Mouse (Mus musculus) effector memory CD4-positive, alpha-beta T cell, adult 7 months (primary cell): Measurements from ENCODE around the gene Plekhm2. TPM values are rescaled to one million over a fixed set of nuclear protein-coding genes. Genes with fewer than 3 reads are reported as not detected.

ENCODE experiments used
- polyA plus RNA-seq: library from polyadenylated mRNA; unstranded; fragments of 100-300 nt; shearing (Covaris generic); gene quantifications from one replicate; pipeline ENCODE4 v1.2.1, GENCODE M21; 2017

Plekhm2 gene
- polyA plus RNA-seq, result 9.7 TPM

GRCm38 (mm10) chr4:141664799-141665198, at the start of gene Plekhm2:
Gene Plekhm2, minus strand, starts transcription at chr4:141664899.

DNA sequence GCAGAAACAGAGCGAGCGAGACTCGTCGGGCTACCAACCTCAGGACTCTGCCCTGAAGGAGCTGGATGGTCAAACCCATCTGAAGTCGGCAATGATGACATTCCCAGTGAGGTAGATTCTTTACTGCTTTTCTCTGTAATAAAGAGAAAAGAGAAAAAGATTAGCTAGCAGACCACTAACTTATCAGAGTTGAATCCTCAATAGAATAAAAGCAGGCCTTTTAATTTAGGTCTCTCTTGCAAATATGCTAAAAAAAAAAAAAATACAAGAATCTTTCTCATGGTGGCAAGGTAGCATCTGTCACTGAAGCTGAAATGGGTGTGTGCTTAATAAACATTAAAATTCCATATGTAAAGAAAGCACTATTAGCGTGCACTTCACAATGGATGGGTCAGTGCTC, 20.8 kb upstream of the Plekhm2 start, which contains the start of gene Rsc1a1:
Gene Rsc1a1, minus strand, starts transcription at position 101 of the 400 bp plus-strand sequence.

DNA sequence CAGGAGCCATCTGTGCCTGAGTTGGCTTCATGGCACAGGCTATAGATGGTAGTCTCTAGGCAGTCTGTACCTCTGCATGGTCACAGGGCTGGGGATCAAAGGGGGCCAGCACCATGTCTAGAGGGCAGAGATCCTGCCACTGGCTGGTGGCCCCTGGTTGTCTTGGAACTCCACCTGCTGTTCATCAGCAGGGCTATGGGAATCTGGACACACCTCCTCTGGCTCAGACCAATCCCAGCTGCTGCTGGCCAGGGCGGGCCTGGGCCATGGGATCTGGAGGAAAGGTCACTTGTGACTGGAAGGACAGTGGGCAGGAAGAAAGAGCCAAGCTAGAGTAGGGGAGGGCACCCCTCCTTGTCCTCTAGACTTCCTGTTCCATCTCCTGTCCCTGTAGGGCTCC, 41.0 kb downstream of the Plekhm2 start, which contains the start of gene Slc25a34:
Gene Slc25a34, minus strand, starts transcription at position 156 of the 400 bp plus-strand sequence.

GRCm38 (mm10) chr4:141618565-141619243, 46.0 kb downstream of the Plekhm2 start, which contains the start of gene Tmem82:
Gene Tmem82, minus strand, starts transcription at chr4:141618633.

DNA sequence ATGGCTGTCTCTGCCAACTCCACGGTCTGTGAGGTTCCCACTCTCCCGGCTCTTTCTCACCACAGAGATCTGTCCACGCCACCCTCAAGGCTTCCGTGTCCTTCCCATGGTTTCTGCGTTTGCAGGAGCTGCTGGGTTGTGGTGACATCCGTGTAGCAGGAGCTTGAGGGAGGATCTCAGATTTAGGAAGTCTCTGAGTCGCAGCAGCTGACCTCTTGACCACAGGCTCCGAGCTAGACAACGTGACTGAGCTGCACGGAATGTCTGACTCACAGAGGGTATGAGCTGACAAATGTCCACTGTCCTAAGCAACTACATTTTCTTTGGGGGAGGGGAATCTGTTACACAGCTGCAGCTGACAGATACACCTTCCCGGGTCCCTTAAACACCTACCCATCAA, 58.8 kb downstream of the Plekhm2 start, which contains the start of gene Fblim1:
Gene Fblim1, minus strand, starts transcription at position 236 of the 400 bp plus-strand sequence.

Other genes with a start within 250 kb of the Plekhm2 start
- gene Clcnkb, start 248.9 kb downstream of the Plekhm2 start, polyA plus RNA-seq, result not detected
- gene Hspb7, start 244.1 kb downstream of the Plekhm2 start, polyA plus RNA-seq, result not detected
- gene Srarp, start 228.8 kb downstream of the Plekhm2 start, polyA plus RNA-seq, result not detected
- 41.1 TPM for gene Zbtb17, start 220.2 kb downstream of the Plekhm2 start, polyA plus RNA-seq
- gene Spen, start 126.3 kb downstream of the Plekhm2 start, polyA plus RNA-seq, result 21.2 TPM
- gene Fblim1, start 58.8 kb downstream of the Plekhm2 start, polyA plus RNA-seq, result not detected
- gene Tmem82, start 46.3 kb downstream of the Plekhm2 start, polyA plus RNA-seq, result 0.35 TPM
- not detected for gene Slc25a34, start 41.1 kb downstream of the Plekhm2 start, polyA plus RNA-seq
- 0.98 TPM for gene Rsc1a1, start 20.7 kb upstream of the Plekhm2 start, polyA plus RNA-seq
- gene Ddi2, start 58.5 kb upstream of the Plekhm2 start, polyA plus RNA-seq, result 38.8 TPM
- not detected for gene Agmat, start 81.8 kb upstream of the Plekhm2 start, polyA plus RNA-seq
- 3.6 TPM for gene Dnajc16, start 126.0 kb upstream of the Plekhm2 start, polyA plus RNA-seq
- 9.1 TPM for gene Casp9, start 128.7 kb upstream of the Plekhm2 start, polyA plus RNA-seq
- gene Cela2a, start 161.3 kb upstream of the Plekhm2 start, polyA plus RNA-seq, result 0.66 TPM
- not detected for gene Ctrc, start 181.5 kb upstream of the Plekhm2 start, polyA plus RNA-seq
- 129 TPM for gene Efhd2, start 210.0 kb upstream of the Plekhm2 start, polyA plus RNA-seq